Mouse (Mus musculus) frontal cortex, postnatal 14 days (tissue): ENCODE results near the gene Cep162.

Experiments
- DNase-seq, 2 experiments: peaks; one replicate each; pipeline ENCODE4 v3.0.0; 2022; ENCODE audit warnings: low spot score in 2 of 2

Gene Cep162

GRCm38 (mm10) chr9:87162559-87162958, 92.8 kb downstream of the Cep162 start:
- DNase-seq: no peak

DNA sequence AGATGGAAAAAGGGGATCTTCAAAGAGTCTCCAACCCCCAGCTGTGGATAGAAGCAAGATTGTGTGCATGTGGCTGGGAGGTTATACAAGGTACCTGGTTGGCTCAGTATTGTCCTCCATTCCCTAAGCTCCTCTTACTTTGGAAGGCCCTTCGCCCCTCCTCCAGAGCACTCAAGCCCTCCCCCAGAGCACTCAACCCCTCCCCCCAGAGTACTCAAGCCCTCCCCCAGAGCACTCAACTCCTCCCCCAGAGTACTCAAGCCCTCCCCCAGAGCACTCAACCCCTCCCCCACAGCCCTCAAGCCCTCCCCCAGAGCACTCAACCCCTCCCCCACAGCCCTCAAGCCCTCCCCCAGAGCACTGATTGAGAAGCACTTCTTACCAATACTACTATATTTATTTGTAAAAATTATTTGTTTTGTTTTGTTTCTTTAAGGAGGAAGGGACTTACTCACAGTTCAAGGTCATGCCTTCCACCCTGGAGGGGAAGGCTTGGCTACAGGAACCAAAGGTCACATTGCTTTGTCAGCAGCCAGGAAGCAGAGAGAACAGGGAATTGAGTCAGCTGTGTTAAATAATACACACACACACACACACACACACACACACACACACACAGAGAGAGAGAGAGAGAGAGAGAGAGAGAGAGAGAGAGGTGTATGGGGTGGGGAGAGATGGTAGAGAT, 102.6 kb downstream of the Cep162 start:
- no peak for DNase-seq

GRCm38 (mm10) chr9:87147927-87148326, 107.4 kb downstream of the Cep162 start:
- no peak for DNase-seq

- DNase-seq: no peak
Measured at GRCm38 (mm10) chr9:87146400-87146799, 108.9 kb downstream of the Cep162 start.

DNA sequence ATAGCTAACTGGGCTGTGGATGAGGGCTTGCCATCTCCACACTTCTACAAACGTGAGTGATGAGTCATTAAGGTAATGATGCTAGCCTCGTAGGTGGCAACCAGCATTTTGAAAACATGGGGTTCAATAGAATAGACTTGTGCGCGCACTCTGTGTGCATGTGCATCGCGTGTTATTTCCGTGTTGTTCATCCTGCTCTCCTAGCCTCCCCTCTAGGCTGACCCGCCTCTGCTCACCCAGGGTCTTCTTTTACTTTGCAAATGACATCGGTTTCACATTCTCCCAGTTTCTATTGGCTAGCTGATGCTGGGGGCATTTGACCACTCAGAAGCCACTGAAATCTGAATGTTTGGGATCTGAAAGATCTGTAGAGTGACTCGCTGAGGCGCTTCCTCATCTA, 109.7 kb downstream of the Cep162 start:
- DNase-seq: no peak

GRCm38 (mm10) chr9:87145180-87145579, 110.2 kb downstream of the Cep162 start:
- DNase-seq: no peak

DNA sequence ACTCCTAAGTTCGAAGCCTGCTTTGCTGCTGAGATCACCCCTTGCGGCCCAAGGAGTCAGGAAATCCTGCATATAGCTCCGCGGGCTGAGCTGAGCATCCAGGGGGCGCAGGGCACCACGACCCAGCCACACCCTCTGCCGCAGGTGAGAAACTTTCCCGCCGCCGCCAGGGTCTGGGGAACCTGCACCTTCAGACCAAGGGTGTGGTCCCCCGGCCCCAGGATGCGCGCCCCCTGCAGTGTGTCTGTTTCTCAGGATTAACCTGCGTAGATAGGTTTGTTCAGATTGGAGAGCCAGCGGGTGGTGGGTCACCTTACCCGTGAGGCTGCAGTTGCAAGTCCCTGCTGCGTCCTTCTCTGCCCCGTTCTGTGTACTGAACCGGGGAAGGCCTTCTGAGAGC, 110.8 kb downstream of the Cep162 start:
- DNase-seq: no peak

- peak; percentile 24 to 61 for DNase-seq
Measured at GRCm38 (mm10) chr9:87144106-87144505, 111.2 kb downstream of the Cep162 start, which contains the start of gene Mrap2. Gene Mrap2 (plus strand): TSS chr9:87144306.

GRCm38 (mm10) chr9:87143076-87143475, 112.3 kb downstream of the Cep162 start:
- no peak for DNase-seq
